Mouse (Mus musculus): Measurements from ENCODE around the gene Nkx2-5.

Gene Nkx2-5

GRCm38 (mm10) chr17:26850358-26851135, 5.7 kb upstream of the Nkx2-5 start:
- DNase-seq (ENCODE audit: low spot score in 2 of 2): no peak

GRCm38 (mm10) chr17:26849746-26850357, 5.0 kb upstream of the Nkx2-5 start:
- no peak for DNase-seq (ENCODE audit: low spot score in 2 of 2)

GRCm38 (mm10) chr17:26849106-26849745, 4.4 kb upstream of the Nkx2-5 start:
- no peak for DNase-seq (ENCODE audit: low spot score in 2 of 2)

- no peak for DNase-seq (ENCODE audit: low spot score in 2 of 2)
Observed at GRCm38 (mm10) chr17:26848236-26848635, 3.4 kb upstream of the Nkx2-5 start.

GRCm38 (mm10) chr17:26847801-26848200, 3.0 kb upstream of the Nkx2-5 start:
- no peak for DNase-seq (ENCODE audit: low spot score in 2 of 2)

- no peak for DNase-seq (ENCODE audit: low spot score in 2 of 2)
Observed at GRCm38 (mm10) chr17:26846411-26846810, 1.6 kb upstream of the Nkx2-5 start.

GRCm38 (mm10) chr17:26845149-26846050, 591 bp upstream of the Nkx2-5 start:
- DNase-seq (ENCODE audit: low spot score in 2 of 2): no peak

GRCm38 (mm10) chr17:26844371-26844851, 398 bp downstream of the Nkx2-5 start:
- DNase-seq (ENCODE audit: low spot score in 2 of 2): no peak

GRCm38 (mm10) chr17:26843696-26844236, 1.0 kb downstream of the Nkx2-5 start:
- no peak for DNase-seq (ENCODE audit: low spot score in 2 of 2)

- no peak for DNase-seq (ENCODE audit: low spot score in 2 of 2)
Observed at GRCm38 (mm10) chr17:26843229-26843567, 1.6 kb downstream of the Nkx2-5 start.

GRCm38 (mm10) chr17:26842431-26843228, 2.2 kb downstream of the Nkx2-5 start:
- no peak for DNase-seq (ENCODE audit: low spot score in 2 of 2)

- no peak for DNase-seq (ENCODE audit: low spot score in 2 of 2)
Observed at GRCm38 (mm10) chr17:26841981-26842380, 2.8 kb downstream of the Nkx2-5 start.

GRCm38 (mm10) chr17:26840922-26841731, 3.7 kb downstream of the Nkx2-5 start:
- no peak for DNase-seq (ENCODE audit: low spot score in 2 of 2)

- DNase-seq (ENCODE audit: low spot score in 2 of 2): no peak
Observed at GRCm38 (mm10) chr17:26840439-26840780, 4.4 kb downstream of the Nkx2-5 start.

- no peak for DNase-seq (ENCODE audit: low spot score in 2 of 2)
Observed at GRCm38 (mm10) chr17:26839718-26840438, 4.9 kb downstream of the Nkx2-5 start.

- no peak for DNase-seq (ENCODE audit: low spot score in 2 of 2)
Observed at GRCm38 (mm10) chr17:26838911-26839717, 5.7 kb downstream of the Nkx2-5 start.

- no peak for DNase-seq (ENCODE audit: low spot score in 2 of 2)
Observed at GRCm38 (mm10) chr17:26838191-26838910, 6.5 kb downstream of the Nkx2-5 start.

- DNase-seq (ENCODE audit: low spot score in 2 of 2): no peak
Observed at GRCm38 (mm10) chr17:26837546-26837985, 7.2 kb downstream of the Nkx2-5 start.

All from frontal cortex, postnatal 14 days (tissue).